Mouse (Mus musculus): ENCODE measurements at regions not wholly inside any gene's neighbourhood (a gene's known extent, or its start where the extent isn't known, plus 50 kb on each side); places are given as distances from the start of the nearest gene placed in this dataset.

- no peak for DNase-seq (ENCODE audit: inconsistent ontology term)
Observed at GRCm38 (mm10) chr2:56997500-56997899, 126.3 kb downstream of the Nr4a2 start.

- DNase-seq (ENCODE audit: inconsistent ontology term): no peak
Observed at GRCm38 (mm10) chr2:56992851-56993250, 131.0 kb downstream of the Nr4a2 start.

- no peak for DNase-seq (ENCODE audit: inconsistent ontology term)
Observed at GRCm38 (mm10) chr2:56991821-56992220, 132.0 kb downstream of the Nr4a2 start.

- DNase-seq (ENCODE audit: inconsistent ontology term): no peak
Observed at GRCm38 (mm10) chr2:56990768-56991167, 133.0 kb downstream of the Nr4a2 start.

GRCm38 (mm10) chr2:56983167-56983566 lies 140.6 kb downstream of the Nr4a2 start:
- DNase-seq (ENCODE audit: inconsistent ontology term): no peak

GRCm38 (mm10) chr2:56980601-56981000 lies 143.2 kb downstream of the Nr4a2 start:
- no peak for DNase-seq (ENCODE audit: inconsistent ontology term)

GRCm38 (mm10) chr2:56975680-56976079 lies 148.1 kb downstream of the Nr4a2 start:
- DNase-seq (ENCODE audit: inconsistent ontology term): no peak

- no peak for DNase-seq (ENCODE audit: inconsistent ontology term)
Observed at GRCm38 (mm10) chr2:56963937-56964695, 159.7 kb downstream of the Nr4a2 start.

- DNase-seq (ENCODE audit: inconsistent ontology term): no peak
Observed at GRCm38 (mm10) chr2:56959695-56960094, 164.1 kb downstream of the Nr4a2 start.

GRCm38 (mm10) chr2:56953337-56953736 lies 170.5 kb downstream of the Nr4a2 start:
- DNase-seq (ENCODE audit: inconsistent ontology term): no peak

- no peak for DNase-seq (ENCODE audit: inconsistent ontology term)
Observed at GRCm38 (mm10) chr2:56912531-56912930, 211.3 kb downstream of the Nr4a2 start.

- no peak for DNase-seq (ENCODE audit: inconsistent ontology term)
Observed at GRCm38 (mm10) chr2:56909096-56909865, 214.5 kb downstream of the Nr4a2 start.

- peak; percentile 66 for DNase-seq (ENCODE audit: inconsistent ontology term)
Observed at GRCm38 (mm10) chr2:56885181-56885580, 238.6 kb downstream of the Nr4a2 start.

GRCm38 (mm10) chr2:56860776-56861175 lies 263.0 kb downstream of the Nr4a2 start:
- DNase-seq (ENCODE audit: inconsistent ontology term): no peak

GRCm38 (mm10) chr2:56820551-56820950 lies 303.3 kb downstream of the Nr4a2 start:
- DNase-seq (ENCODE audit: inconsistent ontology term): peak; percentile 33

- DNase-seq (ENCODE audit: inconsistent ontology term): no peak
Observed at GRCm38 (mm10) chr2:56784808-56785207, 339.0 kb downstream of the Nr4a2 start.
